Comparison of ENCODE assay signal across 12 mouse cellular contexts in the genomic region with DNA sequence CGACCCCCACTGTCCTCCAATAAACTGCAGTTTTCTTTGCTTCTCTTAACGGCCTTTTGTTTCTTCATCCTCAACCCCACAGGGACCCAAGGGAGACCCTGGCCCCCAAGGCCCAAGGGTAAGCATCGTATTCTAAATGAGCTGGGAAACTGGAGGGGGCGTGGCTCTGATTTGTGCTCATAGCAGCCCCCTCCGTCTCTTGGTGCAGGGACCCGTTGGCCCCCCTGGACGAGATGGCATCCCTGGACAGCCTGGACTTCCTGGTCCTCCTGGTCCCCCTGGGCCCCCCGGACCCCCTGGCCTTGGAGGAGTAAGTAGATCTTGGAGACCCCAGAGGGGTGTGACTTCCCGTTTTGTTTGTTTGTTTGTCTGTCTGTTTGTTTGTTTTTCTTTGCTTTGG. TPM values are rescaled to one million over a fixed set of nuclear protein-coding genes. Genes with fewer than 3 reads are reported as not detected.
DNase-seq lines count a peak whose midpoint lies in the region; ATAC-seq and TF ChIP-seq lines count a peak whose summit lies in the region.
"Had no signal": no experiment of that assay in that cellular context is flagged by ENCODE, and none has a peak within 500 bp of the region (broad histone marks: within the 10 kb centered on the region; RNA-seq: fewer than 3 reads in every experiment).

No protein-coding gene starts in this region.

- no peak for ATAC-seq in heart, embryonic 12.5 days (ENCODE audit: insufficient number of reproducible peaks, low FRiP score)
- no peak for ATAC-seq in embryonic facial prominence, embryonic 15.5 days (ENCODE audit: insufficient number of reproducible peaks, low FRiP score, low TSS enrichment, low read depth)
- no peak for ATAC-seq in limb, embryonic 14.5 days (ENCODE audit: low FRiP score, low read depth)

- H3K4me3 ChIP-seq in heart, embryonic 12.5 days = peak overlapping the region; percentile 52
- H3K4me3 ChIP-seq in embryonic facial prominence, embryonic 15.5 days (replicated peaks) = peak overlapping the region; percentile 57
- peak overlapping the region; percentile 75 for H3K4me3 ChIP-seq in limb, embryonic 14.5 days (replicated peaks; ENCODE audit: low read length)

- H3K9me3 ChIP-seq in heart, embryonic 12.5 days (replicated peaks) = no peaks in the 10 kb centered on the region
- no peaks in the 10 kb centered on the region for H3K9me3 ChIP-seq in embryonic facial prominence, embryonic 15.5 days (replicated peaks)
- H3K9me3 ChIP-seq in limb, embryonic 14.5 days (ENCODE audit: control insufficient read depth, low read length) = no peaks in the 10 kb centered on the region

- WGBS in heart, embryonic 12.5 days = 30% methylated on average over 9 of the region's 9 CpGs
- WGBS in embryonic facial prominence, embryonic 15.5 days = 20% methylated on average over 9 of the region's 9 CpGs
- 24% methylated on average over 9 of the region's 9 CpGs for WGBS in limb, embryonic 14.5 days

- H3K9ac ChIP-seq in heart, embryonic 12.5 days = peak overlapping the region; percentile 66
- peak overlapping the region; percentile 56 for H3K9ac ChIP-seq in embryonic facial prominence, embryonic 15.5 days
- peak overlapping the region; percentile 93 for H3K9ac ChIP-seq in limb, embryonic 14.5 days (ENCODE audit: low read depth, low read length, severe bottlenecking)

- H3K27ac ChIP-seq in heart, embryonic 12.5 days (ENCODE audit: poor library complexity, severe bottlenecking) = no peak overlapping the region
- peak overlapping the region; percentile 98 for H3K27ac ChIP-seq in embryonic facial prominence, embryonic 15.5 days (replicated peaks)
- H3K27ac ChIP-seq in limb, embryonic 14.5 days (replicated peaks; ENCODE audit: low read depth, low read length) = peak overlapping the region; percentile 93

- no peak for TF ChIP-seq POLR2A in limb, embryonic 14.5 days (IDR thresholded peaks at IDR 0.05; ENCODE audit: borderline replicate concordance, extremely low read depth, insufficient read depth, insufficient read length)

- DNase-seq in heart, postnatal 25 days (ENCODE audit: low spot score) = no peak
- DNase-seq in 3T3-L1 (ENCODE audit: low read depth, low spot score) = peak; percentile 43
- no peak for DNase-seq in limb, embryonic 14.5 days (ENCODE audit: low spot score)
- DNase-seq in right cerebral cortex, adult 18-20 months = no peak
- DNase-seq in right cerebral cortex, postnatal 4 days = no peak
- DNase-seq in right cerebral cortex, postnatal 10 days (ENCODE audit: low spot score in 2 of 2) = no peak
- DNase-seq: cerebellum, adult 11-12 months; kidney, postnatal 14 days; lung, adult 18-20 months had no signal

- H3K27me3 ChIP-seq in heart, embryonic 12.5 days (replicated peaks) = peaks cover 68% of the 10 kb centered on the region
- peaks cover 6% of the 10 kb centered on the region; the same call in 1 of the 2 replicates for H3K27me3 ChIP-seq in embryonic facial prominence, embryonic 15.5 days
- H3K27me3 ChIP-seq in limb, embryonic 14.5 days (ENCODE audit: control insufficient read depth, insufficient read depth, low read length) = no peaks in the 10 kb centered on the region

- H3K4me2 ChIP-seq in heart, embryonic 12.5 days = peak overlapping the region; percentile 80
- H3K4me2 ChIP-seq in embryonic facial prominence, embryonic 15.5 days (replicated peaks) = peak overlapping the region; percentile 64
- peak overlapping the region; percentile 73 for H3K4me2 ChIP-seq in limb, embryonic 14.5 days (replicated peaks; ENCODE audit: low read depth, low read length, severe bottlenecking)

- intact Hi-C loops in heart, postnatal 25 days (cut with DNase I) = loop anchor here (2.0 to 10.0 kb wide), 3 partner anchors 63 to 203 kb away; no protein-coding TSS in a partner anchor

- peaks cover 19% of the 10 kb centered on the region for H3K4me1 ChIP-seq in heart, embryonic 12.5 days (replicated peaks)
- peaks cover 77% of the 10 kb centered on the region for H3K4me1 ChIP-seq in embryonic facial prominence, embryonic 15.5 days
- H3K4me1 ChIP-seq in limb, embryonic 14.5 days (ENCODE audit: control insufficient read depth, insufficient read depth, low read length) = peaks cover 38% of the 10 kb centered on the region

- peaks cover 13% of the 10 kb centered on the region for H3K36me3 ChIP-seq in heart, embryonic 12.5 days
- peaks cover 38% of the 10 kb centered on the region for H3K36me3 ChIP-seq in embryonic facial prominence, embryonic 15.5 days
- peaks cover 55% of the 10 kb centered on the region for H3K36me3 ChIP-seq in limb, embryonic 14.5 days (ENCODE audit: control insufficient read depth, insufficient read depth, low read length)

RNA-seq across cellular contexts. Expression of gene Col1a1, which starts 2.3 kb away (rescaled TPM):
- 404 and 446 TPM in 2 replicates for polyA plus RNA-seq in heart, embryonic 12.5 days (2016; fragmentation: Nextera tagmentation; extraction: Ambion mirVana)
- 100 to 1,000 TPM; 182 to 211 TPM for total RNA-seq in heart, postnatal 25 days (2021)
- 4,177 and 4,242 TPM in 2 replicates for polyA plus RNA-seq in embryonic facial prominence, embryonic 15.5 days (2015; fragmentation: Nextera tagmentation; extraction: Ambion mirVana)
- 1,421 and 1,570 TPM in 2 replicates for polyA plus RNA-seq in limb, embryonic 14.5 days (2012; rRNA removed)
- 2,528 and 2,873 TPM in 2 replicates for polyA plus RNA-seq in limb, embryonic 14.5 days (2014; fragmentation: Nextera tagmentation; extraction: Ambion mirVana)

RNA-seq across cellular contexts. Expression of gene Hils1, which starts 29.1 kb away (rescaled TPM):
- polyA plus RNA-seq in heart, embryonic 12.5 days (2016; fragmentation: Nextera tagmentation; extraction: Ambion mirVana) = 0.30 TPM in 1 of 2 replicates, not detected in the other
- not detected for total RNA-seq in heart, postnatal 25 days (2021)
- 0.25 TPM in 1 of 2 replicates, not detected in the other for polyA plus RNA-seq in embryonic facial prominence, embryonic 15.5 days (2015; fragmentation: Nextera tagmentation; extraction: Ambion mirVana)
- polyA plus RNA-seq in limb, embryonic 14.5 days (2012; rRNA removed) = 0.41 and 0.58 TPM in 2 replicates
- polyA plus RNA-seq in limb, embryonic 14.5 days (2014; fragmentation: Nextera tagmentation; extraction: Ambion mirVana) = 0.29 TPM in 1 of 2 replicates, not detected in the other
- polyA plus RNA-seq: forebrain, embryonic 14.5 days had no signal

RNA-seq across cellular contexts. Expression of gene Sgca, which starts 37.8 kb away (rescaled TPM):
- 20.6 and 26.6 TPM in 2 replicates for polyA plus RNA-seq in heart, embryonic 12.5 days (2016; fragmentation: Nextera tagmentation; extraction: Ambion mirVana)
- 100 to 1,000 TPM; 142 to 163 TPM for total RNA-seq in heart, postnatal 25 days (2021)
- polyA plus RNA-seq in embryonic facial prominence, embryonic 15.5 days (2015; fragmentation: Nextera tagmentation; extraction: Ambion mirVana) = 11.7 and 14.6 TPM in 2 replicates
- 19.4 and 32.9 TPM in 2 replicates for polyA plus RNA-seq in limb, embryonic 14.5 days (2012; rRNA removed)
- polyA plus RNA-seq in limb, embryonic 14.5 days (2014; fragmentation: Nextera tagmentation; extraction: Ambion mirVana) = 9.1 and 10.2 TPM in 2 replicates
- polyA plus RNA-seq: forebrain, embryonic 14.5 days had no signal

RNA-seq across cellular contexts. Expression of gene Ppp1r9b, which starts 52.5 kb away (rescaled TPM):
- polyA plus RNA-seq in heart, embryonic 12.5 days (2016; fragmentation: Nextera tagmentation; extraction: Ambion mirVana) = 10.4 and 12.2 TPM in 2 replicates
- 10 to 100 TPM; 45.5 to 52.6 TPM for total RNA-seq in heart, postnatal 25 days (2021)
- 11.0 and 12.8 TPM in 2 replicates for polyA plus RNA-seq in embryonic facial prominence, embryonic 15.5 days (2015; fragmentation: Nextera tagmentation; extraction: Ambion mirVana)
- 32.8 and 34.6 TPM in 2 replicates for polyA plus RNA-seq in limb, embryonic 14.5 days (2012; rRNA removed)
- polyA plus RNA-seq in limb, embryonic 14.5 days (2014; fragmentation: Nextera tagmentation; extraction: Ambion mirVana) = 17.3 and 17.9 TPM in 2 replicates
